ENCODE assay signal across 8 mouse cellular contexts in the genomic region with DNA sequence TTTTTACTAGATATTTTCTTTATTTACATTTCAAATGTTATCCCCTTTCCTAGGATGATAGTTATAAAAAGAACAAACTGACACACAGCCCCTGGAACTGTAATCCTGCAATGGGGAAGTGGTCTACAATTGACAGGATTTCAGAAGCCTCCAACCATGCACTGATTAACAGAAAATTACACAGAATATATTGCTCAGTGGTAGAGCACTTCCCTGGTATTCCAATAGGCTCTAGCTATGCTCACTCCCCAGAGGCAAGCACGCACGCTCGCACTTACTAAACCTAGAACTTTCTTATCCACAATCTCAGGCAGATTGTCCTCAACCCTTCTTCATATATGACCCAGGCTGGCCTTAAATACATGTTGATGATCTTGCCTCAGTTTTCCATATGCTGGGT. TPM values are rescaled to one million over a fixed set of nuclear protein-coding genes. Genes with fewer than 3 reads are reported as not detected.
A peak's percentile ranks its signal among the peaks of the same experiment; 100 is the strongest.
DNase-seq lines count a peak whose midpoint lies in the region; ATAC-seq and TF ChIP-seq lines count a peak whose summit lies in the region.

No protein-coding gene starts in this region.

- CTCF ChIA-PET in Patski (lab: Charles Lee), result no interaction called here

- WGBS in heart, embryonic 12.5 days, result 66% methylated on average over 3 of the region's 3 CpGs
- WGBS in heart, postnatal 0 days, result 58% methylated on average over 3 of the region's 3 CpGs

- peak overlapping the region; percentile 86 for H3K4me3 ChIP-seq in heart, embryonic 12.5 days
- H3K4me3 ChIP-seq in heart, postnatal 0 days (ENCODE audit: low read depth, low read length), result peak overlapping the region; percentile 97
- H3K4me3 ChIP-seq in megakaryocyte, embryonic 14.5 days (replicated peaks), result peak overlapping the region; percentile 97

- in situ Hi-C loops in Patski (cut with MboI; ENCODE audit: low pct_unique_long_range_greater_than_20kb), result loop anchor here (10.0 kb wide), 1 partner anchor 162 kb away; the partner anchor contains the start of gene Zfp369

- peak overlapping the region; percentile 82 for H3K4me2 ChIP-seq in heart, embryonic 12.5 days
- H3K4me2 ChIP-seq in heart, postnatal 0 days (ENCODE audit: low read depth, low read length), result peak overlapping the region; percentile 92

- no peaks in the 10 kb centered on the region for H3K27me3 ChIP-seq in heart, embryonic 12.5 days (replicated peaks)
- peaks cover 4% of the 10 kb centered on the region for H3K27me3 ChIP-seq in Patski
- no peaks in the 10 kb centered on the region for H3K27me3 ChIP-seq in heart, postnatal 0 days (ENCODE audit: control insufficient read depth, insufficient read depth, low read length)
- no peaks in the 10 kb centered on the region for H3K27me3 ChIP-seq in megakaryocyte, embryonic 14.5 days (replicated peaks)

- no peak for DNase-seq in heart, adult 9 months (ENCODE audit: low spot score in 2 of 2)
- no peak for DNase-seq in Patski (ENCODE audit: low read depth, low spot score)
- DNase-seq in heart, postnatal 0 days (ENCODE audit: low spot score), result no peak
- DNase-seq in Muller cell, postnatal 12 days (ENCODE audit: inconsistent ontology term), result no peak
- no peak for DNase-seq in spleen, postnatal 36 days (ENCODE audit: low spot score in 2 of 2)
- no peak for DNase-seq in adrenal gland, postnatal 25 days

- peaks cover 5% of the 10 kb centered on the region; the same call in 1 of the 2 replicates for H3K4me1 ChIP-seq in heart, embryonic 12.5 days (replicated peaks)
- peaks cover 11% of the 10 kb centered on the region for H3K4me1 ChIP-seq in heart, postnatal 0 days (ENCODE audit: control insufficient read depth, insufficient read depth)
- H3K4me1 ChIP-seq in megakaryocyte, embryonic 14.5 days, result peaks cover 13% of the 10 kb centered on the region; the same call in 1 of the 2 replicates

- no peaks in the 10 kb centered on the region for H3K9me3 ChIP-seq in heart, embryonic 12.5 days (replicated peaks)
- H3K9me3 ChIP-seq in heart, postnatal 0 days (replicated peaks; ENCODE audit: control insufficient read depth, low read length), result no peaks in the 10 kb centered on the region
- H3K9me3 ChIP-seq in megakaryocyte, embryonic 14.5 days, result no peaks in the 10 kb centered on the region

- peak overlapping the region; percentile 79 for H3K27ac ChIP-seq in heart, embryonic 12.5 days (ENCODE audit: poor library complexity, severe bottlenecking)
- H3K27ac ChIP-seq in heart, postnatal 0 days (ENCODE audit: low read depth), result peak overlapping the region; percentile 93

- H3K36me3 ChIP-seq in heart, embryonic 12.5 days, result no peaks in the 10 kb centered on the region
- H3K36me3 ChIP-seq in heart, postnatal 0 days (replicated peaks; ENCODE audit: control insufficient read depth, insufficient read depth, low read length), result no peaks in the 10 kb centered on the region
- H3K36me3 ChIP-seq in megakaryocyte, embryonic 14.5 days (replicated peaks; ENCODE audit: low read length), result peaks cover 4% of the 10 kb centered on the region

- POLR2A ChIA-PET in Patski (lab: Charles Lee), result no interaction called here

- no peak for TF ChIP-seq CTCF in Patski (IDR thresholded peaks at IDR 0.05)
- TF ChIP-seq CTCF in heart, postnatal 0 days (IDR thresholded peaks at IDR 0.05; ENCODE audit: low read depth), result no peak

- ATAC-seq in heart, embryonic 12.5 days (ENCODE audit: insufficient number of reproducible peaks, low FRiP score), result peak; percentile 44; the same call in 1 of the 2 replicates
- peak; percentile 15 for ATAC-seq in Patski
- ATAC-seq in heart, postnatal 0 days (ENCODE audit: insufficient read depth, low read depth), result no peak

- no peak overlapping the region; the same call in 1 of the 2 replicates for H3K9ac ChIP-seq in heart, embryonic 12.5 days
- peak overlapping the region; percentile 98 for H3K9ac ChIP-seq in heart, postnatal 0 days (replicated peaks; ENCODE audit: low read depth, low read length)

- TF ChIP-seq EP300 in heart, postnatal 0 days (IDR thresholded peaks at IDR 0.05; ENCODE audit: low read depth), result no peak

RNA-seq across cellular contexts. Expression of gene Mfsd14b, which starts 0.5 kb away (rescaled TPM):
- 45.8 and 47.5 TPM in 2 replicates for polyA plus RNA-seq in heart, embryonic 12.5 days (2016; fragmentation: Nextera tagmentation; extraction: Ambion mirVana)
- polyA plus RNA-seq in Patski (2021), result 33.1 TPM
- total RNA-seq in heart, postnatal 0 days (2014; rRNA removed; ENCODE audit: low replicate concordance), result 35.6 and 37.1 TPM in 2 replicates
- 24.2 and 26.9 TPM in 2 replicates for polyA plus RNA-seq in heart, postnatal 0 days (2015; fragmentation: Nextera tagmentation; extraction: Ambion mirVana)
- 3.2 TPM in 1 of 2 replicates, not detected in the other for polyA plus RNA-seq in megakaryocyte, embryonic 14.5 days (2012; ENCODE audit: insufficient read depth, low replicate concordance)
- 44.2 and 54.4 TPM in 2 replicates for total RNA-seq in adrenal gland, postnatal 25 days (2021)

RNA-seq across cellular contexts. Expression of gene Olfr465-ps1, which starts 24.6 kb away (rescaled TPM):
- not detected in 2 replicates for polyA plus RNA-seq in heart, embryonic 12.5 days (2016; fragmentation: Nextera tagmentation; extraction: Ambion mirVana)
- not detected for polyA plus RNA-seq in Patski (2021)
- total RNA-seq in heart, postnatal 0 days (2014; rRNA removed; ENCODE audit: low replicate concordance), result not detected in 2 replicates
- not detected in 2 replicates for polyA plus RNA-seq in heart, postnatal 0 days (2015; fragmentation: Nextera tagmentation; extraction: Ambion mirVana)
- polyA plus RNA-seq in megakaryocyte, embryonic 14.5 days (2012; ENCODE audit: insufficient read depth, low replicate concordance), result 0.03 TPM in 1 of 2 replicates, not detected in the other
- not detected in 2 replicates for total RNA-seq in adrenal gland, postnatal 25 days (2021)

RNA-seq across cellular contexts. Expression of gene Olfr466, which starts 36.8 kb away (rescaled TPM):
- polyA plus RNA-seq in heart, embryonic 12.5 days (2016; fragmentation: Nextera tagmentation; extraction: Ambion mirVana), result not detected in 2 replicates
- polyA plus RNA-seq in Patski (2021), result not detected
- total RNA-seq in heart, postnatal 0 days (2014; rRNA removed; ENCODE audit: low replicate concordance), result not detected in 2 replicates
- not detected in 2 replicates for polyA plus RNA-seq in heart, postnatal 0 days (2015; fragmentation: Nextera tagmentation; extraction: Ambion mirVana)
- not detected in 2 replicates for polyA plus RNA-seq in megakaryocyte, embryonic 14.5 days (2012; ENCODE audit: insufficient read depth, low replicate concordance)
- total RNA-seq in adrenal gland, postnatal 25 days (2021), result not detected in 2 replicates
